Mouse (Mus musculus): Measurements from ENCODE around the gene Gm4744. TPM values are rescaled to one million over a fixed set of nuclear protein-coding genes. Genes with fewer than 3 reads are reported as not detected.
"Not testable (repeated sequence)": the region's sequence is repeated elsewhere in the genome, so short reads cannot be mapped to it uniquely, and the experiment has no call there.

The Gm4744 gene
- not detected in 2 replicates for polyA plus RNA-seq (2015; fragmentation: Nextera tagmentation; extraction: Ambion mirVana)

DNA sequence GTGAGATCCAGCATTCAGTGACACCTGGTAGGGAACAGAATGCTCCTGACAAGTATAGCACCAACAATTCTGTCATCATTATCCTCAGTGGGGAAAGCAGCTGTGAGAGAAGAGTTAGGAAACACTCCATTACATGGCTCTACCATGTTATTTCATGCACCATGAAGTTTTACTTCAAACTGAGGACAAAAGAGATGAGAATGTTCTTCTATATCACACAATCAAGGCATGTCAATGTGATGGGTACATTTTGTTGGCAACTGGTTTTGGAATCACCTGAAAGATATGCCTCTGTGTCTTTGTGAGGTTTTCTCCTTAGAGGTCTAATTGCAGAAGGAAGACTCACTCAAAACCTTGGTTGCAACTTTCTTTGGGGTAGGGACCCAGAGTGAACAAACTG, at the start of gene Gm4744:
TSS of gene Gm4744 (minus strand) at position 101 of the 400 bp plus-strand sequence.
- Histone ChIP-seq H3K4me3 (replicated peaks) (no peak within 1 kb of the TSS), H3K36me3 (no peaks in the 10 kb centered on the region), H3K4me2 (no peak within 1 kb of the TSS), H3K4me1 (replicated peaks) (no peaks in the 10 kb centered on the region), H3K9ac (no peak within 1 kb of the TSS), H3K27me3 (no peaks in the 10 kb centered on the region), H3K9me3 (replicated peaks) (no peaks in the 10 kb centered on the region), H3K27ac (no peak within 1 kb of the TSS)
- ATAC-seq (ENCODE audit: low read depth), result no peak
- no peak for DNase-seq

- H3K9me3 ChIP-seq (replicated peaks); H3K4me1 ChIP-seq (replicated peaks); H3K36me3 ChIP-seq; H3K4me2 ChIP-seq; ATAC-seq (ENCODE audit: low read depth); H3K9ac ChIP-seq; H3K27ac ChIP-seq; H3K27me3 ChIP-seq; DNase-seq; H3K4me3 ChIP-seq (replicated peaks): not testable (repeated sequence)
These were observed 47.7 kb upstream of the Gm4744 start, which contains the start of gene Gm2663 for GRCm38 (mm10) chr6:40999379-40999778. Gm2663 (minus strand) TSS chr6:40999479.

- not testable (repeated sequence) for DNase-seq; H3K4me3 ChIP-seq (replicated peaks); H3K4me1 ChIP-seq (replicated peaks); H3K27ac ChIP-seq; H3K27me3 ChIP-seq; H3K4me2 ChIP-seq; H3K9ac ChIP-seq; H3K36me3 ChIP-seq; ATAC-seq (ENCODE audit: low read depth); H3K9me3 ChIP-seq (replicated peaks)
- WGBS (ENCODE audit: insufficient replicate concordance), result 78% methylated on average over 2 of the region's 2 CpGs
These were observed 12.8 kb upstream of the Gm4744 start, which contains the start of gene 1810009J06Rik for GRCm38 (mm10) chr6:40964454-40964853. 1810009J06Rik (plus strand) TSS chr6:40964754.

DNA sequence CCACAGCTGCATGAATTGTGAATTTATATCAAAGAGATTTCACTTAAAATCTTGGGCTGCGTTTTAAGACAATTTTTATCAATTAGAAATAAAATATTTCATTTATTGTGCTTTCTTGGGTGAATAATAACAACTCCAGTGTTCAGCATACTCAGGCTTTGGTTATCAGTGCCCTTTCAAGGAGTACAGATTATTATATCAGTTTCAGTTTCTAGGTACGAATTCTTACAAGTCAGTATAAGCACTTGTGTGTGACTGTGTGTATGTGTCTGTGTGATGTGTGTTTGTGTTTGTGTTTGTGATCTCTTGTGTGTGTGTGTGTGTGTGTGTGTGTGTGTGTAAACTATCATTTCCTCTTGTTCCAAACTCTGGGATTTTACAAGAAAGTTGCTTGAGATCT, 2.0 kb upstream of the Gm4744 start:
- ATAC-seq (ENCODE audit: low read depth) (no peak), DNase-seq (no peak)
- 40% methylated on average over 2 of the region's 2 CpGs for WGBS (ENCODE audit: insufficient replicate concordance)
- Histone ChIP-seq H3K4me1 (replicated peaks) (no peaks in the 10 kb centered on the region), H3K4me3 (replicated peaks) (no peak overlapping the region), H3K27me3 (no peaks in the 10 kb centered on the region), H3K27ac (no peak overlapping the region), H3K9ac (no peak overlapping the region), H3K36me3 (no peaks in the 10 kb centered on the region), H3K9me3 (replicated peaks) (no peaks in the 10 kb centered on the region), H3K4me2 (no peak overlapping the region)

GRCm38 (mm10) chr6:40940457-40940856, 11.2 kb downstream of the Gm4744 start, which contains the start of gene 1700074P13Rik:
1700074P13Rik (minus strand) TSS chr6:40940557.
- Histone ChIP-seq H3K4me1 (replicated peaks) (no peaks in the 10 kb centered on the region), H3K27ac (no peak within 1 kb of the TSS), H3K27me3 (no peaks in the 10 kb centered on the region), H3K4me3 (replicated peaks) (no peak within 1 kb of the TSS), H3K4me2 (no peak within 1 kb of the TSS), H3K9ac (no peak within 1 kb of the TSS), H3K36me3 (no peaks in the 10 kb centered on the region), H3K9me3 (replicated peaks) (no peaks in the 10 kb centered on the region)
- ATAC-seq (ENCODE audit: low read depth) (no peak), DNase-seq (no peak)
- WGBS (ENCODE audit: insufficient replicate concordance), result 81% methylated on average over 10 of the region's 10 CpGs

GRCm38 (mm10) chr6:40919954-40920353, 31.7 kb downstream of the Gm4744 start:
- Histone ChIP-seq H3K27ac (no peak overlapping the region), H3K4me1 (replicated peaks) (no peaks in the 10 kb centered on the region), H3K36me3 (no peaks in the 10 kb centered on the region), H3K9me3 (replicated peaks) (no peaks in the 10 kb centered on the region), H3K4me2 (no peak overlapping the region), H3K9ac (no peak overlapping the region), H3K4me3 (replicated peaks) (no peak overlapping the region), H3K27me3 (no peaks in the 10 kb centered on the region)
- no peak for ATAC-seq (ENCODE audit: low read depth)
- WGBS (ENCODE audit: insufficient replicate concordance), result 63% methylated on average over 4 of the region's 4 CpGs
- no peak for DNase-seq

DNA sequence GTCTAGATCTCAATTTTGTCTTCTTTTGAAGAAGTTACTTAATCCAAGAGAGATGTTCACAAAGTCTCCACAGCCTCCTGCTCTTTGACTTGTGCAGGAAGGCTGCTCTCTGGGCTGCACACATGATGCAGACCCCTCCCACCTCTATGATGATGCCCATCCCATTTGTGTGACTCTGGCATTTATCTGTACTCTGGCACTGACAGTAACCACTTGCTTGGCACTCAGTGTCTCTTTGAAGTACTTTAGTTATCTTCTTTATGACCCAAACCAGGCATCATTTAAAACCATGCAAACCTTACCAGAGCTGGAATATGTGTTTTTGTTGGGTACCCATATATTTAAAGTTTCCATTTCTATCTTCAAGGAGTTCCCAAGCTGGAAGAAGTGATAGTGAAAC, 51.4 kb downstream of the Gm4744 start, which contains the start of gene Prss58:
TSS of gene Prss58 (minus strand) at position 101 of the 400 bp plus-strand sequence.
- ATAC-seq (ENCODE audit: low read depth) (no peak), DNase-seq (no peak)
- Histone ChIP-seq H3K4me3 (replicated peaks) (no peak within 1 kb of the TSS), H3K4me1 (replicated peaks) (no peaks in the 10 kb centered on the region), H3K27ac (no peak within 1 kb of the TSS), H3K9ac (no peak within 1 kb of the TSS), H3K27me3 (no peaks in the 10 kb centered on the region), H3K9me3 (replicated peaks) (no peaks in the 10 kb centered on the region), H3K4me2 (no peak within 1 kb of the TSS), H3K36me3 (no peaks in the 10 kb centered on the region)

Other genes starting within 250 kb of the Gm4744 start
- not detected in 2 replicates for gene Moxd2, start 64.4 kb downstream of the Gm4744 start, polyA plus RNA-seq (2015; fragmentation: Nextera tagmentation; extraction: Ambion mirVana)
- not detected in 2 replicates for gene Prss58, start 51.5 kb downstream of the Gm4744 start, polyA plus RNA-seq (2015; fragmentation: Nextera tagmentation; extraction: Ambion mirVana)
- not detected in 2 replicates for gene 1700074P13Rik, start 11.3 kb downstream of the Gm4744 start, polyA plus RNA-seq (2015; fragmentation: Nextera tagmentation; extraction: Ambion mirVana)
- not detected in 2 replicates for gene 1810009J06Rik, start 12.9 kb upstream of the Gm4744 start, polyA plus RNA-seq (2015; fragmentation: Nextera tagmentation; extraction: Ambion mirVana)
- gene Gm2663, start 47.6 kb upstream of the Gm4744 start, polyA plus RNA-seq (2015; fragmentation: Nextera tagmentation; extraction: Ambion mirVana), result not detected in 2 replicates
- not detected in 2 replicates for gene 2210010C04Rik, start 83.6 kb upstream of the Gm4744 start, polyA plus RNA-seq (2015; fragmentation: Nextera tagmentation; extraction: Ambion mirVana)